ENCODE assay signal across 18 mouse cellular contexts in genomic region chr15:22280919-22281318, GRCm38 (mm10).
"Had no signal": no experiment of that assay in that cellular context is flagged by ENCODE, and none has a peak within 500 bp of the region (broad histone marks: within the 10 kb centered on the region; RNA-seq: fewer than 3 reads in every experiment).

No protein-coding gene starts in this region.

- H3K27me3 ChIP-seq: midbrain, embryonic 13.5 days; midbrain, embryonic 15.5 days; neural tube, embryonic 13.5 days; neural tube, embryonic 15.5 days had no signal

- H3K4me3 ChIP-seq: midbrain, embryonic 10.5 days; midbrain, embryonic 13.5 days; midbrain, embryonic 15.5 days; myocyte; neural tube, embryonic 13.5 days; neural tube, embryonic 15.5 days had no signal

- H3K9me3 ChIP-seq: midbrain, embryonic 10.5 days; midbrain, embryonic 13.5 days; midbrain, embryonic 15.5 days; neural tube, embryonic 13.5 days; neural tube, embryonic 15.5 days had no signal

- H3K4me2 ChIP-seq: lung, embryonic 14.5 days; midbrain, embryonic 13.5 days; midbrain, embryonic 15.5 days; neural tube, embryonic 13.5 days; neural tube, embryonic 15.5 days had no signal

- DNase-seq: lung, adult 18-20 months; lung, embryonic 14.5 days; lung, postnatal 10 days; lung, postnatal 4 days; right cerebral cortex, adult 18-20 months; right cerebral cortex, postnatal 25 days; right cerebral cortex, postnatal 4 days; spleen, adult 18-20 months; thymus, adult 18-20 months; thymus, postnatal 14 days; thymus, postnatal 36 days had no signal

- ATAC-seq: midbrain, embryonic 13.5 days; midbrain, embryonic 15.5 days had no signal

- H3K27ac ChIP-seq: liver, embryonic 14.5 days; midbrain, embryonic 10.5 days; midbrain, embryonic 13.5 days; midbrain, embryonic 15.5 days; neural tube, embryonic 13.5 days; neural tube, embryonic 15.5 days had no signal

- H3K4me1 ChIP-seq: midbrain, embryonic 10.5 days; midbrain, embryonic 13.5 days; midbrain, embryonic 15.5 days; neural tube, embryonic 13.5 days; neural tube, embryonic 15.5 days had no signal

- H3K36me3 ChIP-seq: midbrain, embryonic 10.5 days; midbrain, embryonic 13.5 days; midbrain, embryonic 15.5 days; neural tube, embryonic 13.5 days; neural tube, embryonic 15.5 days had no signal

- H3K9ac ChIP-seq: liver, embryonic 14.5 days; lung, embryonic 14.5 days; midbrain, embryonic 13.5 days; midbrain, embryonic 15.5 days; neural tube, embryonic 13.5 days; neural tube, embryonic 15.5 days had no signal
